In genomic region chr5:140702103-140702513, GRCm38 (mm10) we compare ENCODE assay signal across 8 mouse cellular contexts. TPM values are rescaled to one million over a fixed set of nuclear protein-coding genes. Genes with fewer than 3 reads are reported as not detected.
A peak's percentile ranks its signal among the peaks of the same experiment; 100 is the strongest.
DNase-seq lines count a peak whose midpoint lies in the region; ATAC-seq lines count a peak whose summit lies in the region.

TSS of gene Iqce (minus strand) at chr5:140702378.

- peak within 1 kb of the TSS; percentile 82 for H3K4me2 ChIP-seq in hindbrain, embryonic 15.5 days

- no peaks in the 10 kb centered on the region for H3K9me3 ChIP-seq in hindbrain, embryonic 15.5 days

- peak within 1 kb of the TSS; percentile 91 for H3K4me3 ChIP-seq in hindbrain, embryonic 15.5 days
- peak within 1 kb of the TSS; percentile 54 for H3K4me3 ChIP-seq in macrophage (ENCODE audit: inconsistent target)

- ATAC-seq in hindbrain, embryonic 15.5 days (ENCODE audit: low FRiP score, low read depth): peak; percentile 61

- peak within 1 kb of the TSS; percentile 92 for H3K27ac ChIP-seq in hindbrain, embryonic 15.5 days (replicated peaks)
- H3K27ac ChIP-seq in macrophage: 0 out of 2 replicates have a peak within 1 kb of the TSS, but pooled peaks have one; percentile 8

- peak within 1 kb of the TSS; percentile 92 for H3K9ac ChIP-seq in hindbrain, embryonic 15.5 days

- peak; percentile 94 for DNase-seq in R1 (ENCODE audit: low read depth, low spot score)
- DNase-seq in cerebellum, postnatal 25 days: peak; percentile 99
- DNase-seq in frontal cortex, postnatal 36 days (ENCODE audit: low spot score in 2 of 2): peak; percentile 96
- DNase-seq in left cerebral cortex, adult 18-20 months (ENCODE audit: low spot score in 2 of 2): peak; percentile 95 to 96
- peak; percentile 95 for DNase-seq in right cerebral cortex, adult 18-20 months
- DNase-seq in urinary bladder, postnatal 10 days (ENCODE audit: low spot score): peak; percentile 85

- peaks cover 47% of the 10 kb centered on the region for H3K4me1 ChIP-seq in hindbrain, embryonic 15.5 days (replicated peaks)

- H3K27me3 ChIP-seq in hindbrain, embryonic 15.5 days: no peaks in the 10 kb centered on the region

- H3K79me2 ChIP-seq in macrophage (ENCODE audit: inconsistent target): peaks cover 14% of the 10 kb centered on the region; the same call in 1 of the 2 replicates

- under 1% methylated on average over 33 of the region's 33 CpGs for WGBS in hindbrain, embryonic 15.5 days
- WGBS in macrophage (ENCODE audit: missing documents): under 1% methylated on average over 32 of the region's 33 CpGs

- H3K36me3 ChIP-seq in hindbrain, embryonic 15.5 days: 0 out of 2 replicates have a peak, but pooled peaks cover 10% of the 10 kb centered on the region
- H3K36me3 ChIP-seq in macrophage (ENCODE audit: inconsistent target): peaks cover 9% of the 10 kb centered on the region

RNA-seq across cellular contexts. Expression of gene Iqce, which starts in this region (rescaled TPM):
- polyA plus RNA-seq in hindbrain, embryonic 15.5 days (2015; fragmentation: Nextera tagmentation; extraction: Ambion mirVana): 26.0 and 29.4 TPM in 2 replicates
- 10 to 100 TPM; 46.5 to 55.3 TPM for total RNA-seq in left cerebral cortex, adult 18-20 months (2021)
- 100 to 1,000 TPM in 9 of 26 experiments, 10 to 100 TPM in 16, 1 to 10 TPM in 1; 9.7 to 159 (median 85.7) TPM for total RNA-seq in macrophage (2018; cell fraction: chromatin; rRNA removed)
- 10 to 100 TPM in 23 of 26 experiments, 1 to 10 TPM in 3; 9.0 to 19.4 (median 14.4) TPM for total RNA-seq in macrophage (2018; cell fraction: cytosol; rRNA removed)
- total RNA-seq in macrophage (2018; cell fraction: nucleus; rRNA removed): 10 to 100 TPM in 22 of 26 experiments, 1 to 10 TPM in 4; 6.2 to 80.3 (median 37.4) TPM
- 11.4 to 17.2 TPM (median 12.2 TPM) in 3 replicates for polyA plus RNA-seq in macrophage (2018)

Comparison
In these comparisons a context has a peak if more than half of its experiments do, and no peak if none do; other contexts are left out.
1. Peak in every context shown above with its lines: DNase-seq, ATAC-seq, H3K4me3 ChIP-seq and H3K27ac ChIP-seq.